Mouse (Mus musculus): Measurements from ENCODE around the gene Slco2a1.

DNA sequence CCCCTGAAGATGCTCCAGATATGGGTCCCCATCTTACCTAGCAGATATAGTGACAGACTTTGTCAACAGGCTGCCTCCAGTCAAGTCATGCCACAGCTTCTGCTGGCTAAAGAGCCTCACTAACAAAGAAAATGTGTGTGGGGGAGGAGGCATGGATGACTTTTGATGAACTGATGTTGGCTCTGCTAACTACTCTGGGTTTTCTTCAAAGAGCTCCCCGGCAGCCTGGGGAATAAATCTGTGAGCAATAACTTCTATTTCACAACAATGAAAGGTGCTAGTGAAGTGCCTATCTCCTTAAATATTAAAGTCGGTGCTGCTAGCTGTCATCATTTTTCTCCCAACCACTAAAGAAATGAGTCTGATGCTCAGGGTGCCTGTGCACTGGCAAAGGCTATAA is 72.0 kb downstream of the Slco2a1 start:
- TF ChIP-seq POLR2A (IDR thresholded peaks at IDR 0.05; ENCODE audit: borderline replicate concordance, extremely low read depth, insufficient read depth, insufficient read length, poor library complexity, severe bottlenecking) (no peak), CTCF (IDR thresholded peaks at IDR 0.05; ENCODE audit: borderline replicate concordance, extremely low read depth, insufficient read depth, insufficient read length) (no peak)

Data from brain, embryonic 14.5 days (tissue).